Mouse (Mus musculus) ES-CJ7 (cell line): ENCODE data around the gene Gm5114.
"Not testable (repeated sequence)": the region's sequence is repeated elsewhere in the genome, so short reads cannot be mapped to it uniquely, and the experiment has no call there.

Experiments used
- DNase-seq: peaks from one replicate; pipeline ENCODE4 v3.0.0; 2011; ENCODE audit warnings: low read depth, low spot score

The Gm5114 gene

GRCm38 (mm10) chr7:39413060-39413459 lies at the start of gene Gm5114:
Gene Gm5114, minus strand, starts transcription at chr7:39413160.
- not testable (repeated sequence) for DNase-seq

- DNase-seq: peak; percentile 90
Observed at GRCm38 (mm10) chr7:39455806-39456205, 42.8 kb upstream of the Gm5114 start.

- DNase-seq: peak; percentile 94
Observed at GRCm38 (mm10) chr7:39449260-39450021, 36.5 kb upstream of the Gm5114 start.

GRCm38 (mm10) chr7:39448626-39449242 lies 35.8 kb upstream of the Gm5114 start:
- DNase-seq: no peak

GRCm38 (mm10) chr7:39441237-39441636 lies 28.3 kb upstream of the Gm5114 start:
- DNase-seq: peak; percentile 40

GRCm38 (mm10) chr7:39440362-39440761 lies 27.4 kb upstream of the Gm5114 start:
- peak; percentile 55 for DNase-seq
